ENCODE assay signal across 15 mouse cellular contexts in genomic region chr11:54091726-54092125, GRCm38 (mm10). TPM values are rescaled to one million over a fixed set of nuclear protein-coding genes. Genes with fewer than 3 reads are reported as not detected.
DNase-seq lines count a peak whose midpoint lies in the region; ATAC-seq lines count a peak whose summit lies in the region.
"Had no signal": no experiment of that assay in that cellular context is flagged by ENCODE, and none has a peak within 500 bp of the region (broad histone marks: within the 10 kb centered on the region; RNA-seq: fewer than 3 reads in every experiment).

No protein-coding gene starts in this region.

- peak; percentile 11 for DNase-seq in kidney, adult 11 months
- DNase-seq in kidney, adult 9 months: no peak
- DNase-seq in testis, postnatal 10 days (ENCODE audit: low spot score): peak; percentile 39
- no peak for DNase-seq in testis, postnatal 14 days (ENCODE audit: low spot score)
- DNase-seq in layer of hippocampus, postnatal 25 days (ENCODE audit: extremely low spot score in 1 of 2, low spot score in 1 of 2): no peak
- DNase-seq: adrenal gland, postnatal 14 days; cerebellum, adult 8-10 months had no signal

- ATAC-seq in forebrain, embryonic 16.5 days: no peak
- ATAC-seq: midbrain, embryonic 15.5 days had no signal

- no peaks in the 10 kb centered on the region for H3K27me3 ChIP-seq in forebrain, embryonic 16.5 days (replicated peaks; ENCODE audit: control insufficient read depth, insufficient read depth, low read length)
- H3K27me3 ChIP-seq: embryonic facial prominence, embryonic 15.5 days; midbrain, embryonic 15.5 days; stomach, embryonic 15.5 days had no signal

- no peaks in the 10 kb centered on the region for H3K79me2 ChIP-seq in macrophage (ENCODE audit: inconsistent target)

- WGBS in macrophage (ENCODE audit: missing documents): 4% methylated on average over 8 of the region's 8 CpGs
- WGBS in forebrain, embryonic 16.5 days: 47% methylated on average over 8 of the region's 8 CpGs

- no peak overlapping the region for H3K4me3 ChIP-seq in macrophage (ENCODE audit: inconsistent target)
- H3K4me3 ChIP-seq in forebrain, embryonic 16.5 days (replicated peaks; ENCODE audit: low read length): no peak overlapping the region
- H3K4me3 ChIP-seq: embryonic facial prominence, embryonic 15.5 days; hindbrain, embryonic 10.5 days; left cerebral cortex, adult 2 months; midbrain, embryonic 15.5 days; stomach, embryonic 15.5 days had no signal

- no peaks in the 10 kb centered on the region for H3K9me3 ChIP-seq in forebrain, embryonic 16.5 days (ENCODE audit: control insufficient read depth, low read length)
- H3K9me3 ChIP-seq: embryonic facial prominence, embryonic 15.5 days; hindbrain, embryonic 10.5 days; midbrain, embryonic 15.5 days; stomach, embryonic 15.5 days had no signal

- H3K36me3 ChIP-seq in macrophage (ENCODE audit: inconsistent target): no peaks in the 10 kb centered on the region
- H3K36me3 ChIP-seq in forebrain, embryonic 16.5 days (ENCODE audit: control insufficient read depth, insufficient read depth): no peaks in the 10 kb centered on the region
- H3K36me3 ChIP-seq: embryonic facial prominence, embryonic 15.5 days; hindbrain, embryonic 10.5 days; midbrain, embryonic 15.5 days; stomach, embryonic 15.5 days had no signal

- peak overlapping the region; percentile 98 for H3K27ac ChIP-seq in macrophage
- H3K27ac ChIP-seq in forebrain, embryonic 16.5 days (ENCODE audit: low read length): no peak overlapping the region
- H3K27ac ChIP-seq: embryonic facial prominence, embryonic 15.5 days; hindbrain, embryonic 10.5 days; kidney, postnatal 0 days; left cerebral cortex, adult 2 months; midbrain, embryonic 15.5 days; stomach, embryonic 15.5 days had no signal

- H3K4me2 ChIP-seq in forebrain, embryonic 16.5 days (ENCODE audit: low read length): no peak overlapping the region
- H3K4me2 ChIP-seq: embryonic facial prominence, embryonic 15.5 days; midbrain, embryonic 15.5 days; stomach, embryonic 15.5 days had no signal

- H3K4me1 ChIP-seq in forebrain, embryonic 16.5 days (replicated peaks; ENCODE audit: control insufficient read depth, insufficient read depth, low read length): no peaks in the 10 kb centered on the region
- H3K4me1 ChIP-seq: midbrain, embryonic 15.5 days had no signal

- H3K9ac ChIP-seq in forebrain, embryonic 16.5 days (replicated peaks; ENCODE audit: low read depth, low read length): no peak overlapping the region
- H3K9ac ChIP-seq: embryonic facial prominence, embryonic 15.5 days; midbrain, embryonic 15.5 days; stomach, embryonic 15.5 days had no signal

RNA-seq across cellular contexts. Expression of gene P4ha2, which starts 8.2 kb away (rescaled TPM):
- total RNA-seq in macrophage (2018; cell fraction: chromatin; rRNA removed): 10 to 100 TPM in 12 of 26 experiments, 1 to 10 TPM in 14; 1.3 to 33.9 (median 9.6) TPM
- total RNA-seq in macrophage (2018; cell fraction: cytosol; rRNA removed): 10 to 100 TPM in 2 of 26 experiments, 1 to 10 TPM in 24; 2.6 to 10.9 (median 5.4) TPM
- total RNA-seq in macrophage (2018; cell fraction: nucleus; rRNA removed): 10 to 100 TPM in 10 of 26 experiments, 1 to 10 TPM in 16; 4.3 to 32.0 (median 8.7) TPM
- 8.3 to 15.6 TPM (median 11.6 TPM) in 3 replicates for polyA plus RNA-seq in macrophage (2018)
- 6.8 and 8.6 TPM in 2 replicates for polyA plus RNA-seq in forebrain, embryonic 16.5 days (2015; fragmentation: Nextera tagmentation; extraction: Ambion mirVana)
- 10 to 100 TPM; 15.2 to 22.4 TPM for total RNA-seq in layer of hippocampus, postnatal 25 days (2021)

RNA-seq across cellular contexts. Expression of gene Pdlim4, which starts 22.9 kb away (rescaled TPM):
- 10 to 100 TPM; 13.2 to 89.9 (median 45.3) TPM for total RNA-seq in macrophage (2018; cell fraction: chromatin; rRNA removed)
- 10 to 100 TPM; 32.2 to 67.7 (median 41.7) TPM for total RNA-seq in macrophage (2018; cell fraction: cytosol; rRNA removed)
- 10 to 100 TPM; 15.0 to 75.9 (median 36.0) TPM for total RNA-seq in macrophage (2018; cell fraction: nucleus; rRNA removed)
- polyA plus RNA-seq in macrophage (2018): 33.9 to 78.0 TPM (median 67.8 TPM) in 3 replicates
- polyA plus RNA-seq in forebrain, embryonic 16.5 days (2015; fragmentation: Nextera tagmentation; extraction: Ambion mirVana): 45.3 and 49.5 TPM in 2 replicates
- total RNA-seq in layer of hippocampus, postnatal 25 days (2021): 10 to 100 TPM; 15.7 TPM

Comparison
In these comparisons a context has a peak if more than half of its experiments do, and no peak if none do; other contexts are left out.
1. DNase-seq: peak in kidney, adult 11 months (single experiment) and testis, postnatal 10 days (single experiment); none in kidney, adult 9 months (single experiment), testis, postnatal 14 days (single experiment) and layer of hippocampus, postnatal 25 days (0 of 2).